Mouse (Mus musculus) T-helper 1 cell (primary cell): ENCODE results near the gene Nup62.

Source experiments
- in situ Hi-C: fragments of 300-600 bp; cut with MboI, MseI; formaldehyde crosslinking; loops from one replicate; pipeline ENCODE4 v1.15.1; 2025; ENCODE audit warnings: high pct_unique_total_duplicates

Nup62 gene

DNA sequence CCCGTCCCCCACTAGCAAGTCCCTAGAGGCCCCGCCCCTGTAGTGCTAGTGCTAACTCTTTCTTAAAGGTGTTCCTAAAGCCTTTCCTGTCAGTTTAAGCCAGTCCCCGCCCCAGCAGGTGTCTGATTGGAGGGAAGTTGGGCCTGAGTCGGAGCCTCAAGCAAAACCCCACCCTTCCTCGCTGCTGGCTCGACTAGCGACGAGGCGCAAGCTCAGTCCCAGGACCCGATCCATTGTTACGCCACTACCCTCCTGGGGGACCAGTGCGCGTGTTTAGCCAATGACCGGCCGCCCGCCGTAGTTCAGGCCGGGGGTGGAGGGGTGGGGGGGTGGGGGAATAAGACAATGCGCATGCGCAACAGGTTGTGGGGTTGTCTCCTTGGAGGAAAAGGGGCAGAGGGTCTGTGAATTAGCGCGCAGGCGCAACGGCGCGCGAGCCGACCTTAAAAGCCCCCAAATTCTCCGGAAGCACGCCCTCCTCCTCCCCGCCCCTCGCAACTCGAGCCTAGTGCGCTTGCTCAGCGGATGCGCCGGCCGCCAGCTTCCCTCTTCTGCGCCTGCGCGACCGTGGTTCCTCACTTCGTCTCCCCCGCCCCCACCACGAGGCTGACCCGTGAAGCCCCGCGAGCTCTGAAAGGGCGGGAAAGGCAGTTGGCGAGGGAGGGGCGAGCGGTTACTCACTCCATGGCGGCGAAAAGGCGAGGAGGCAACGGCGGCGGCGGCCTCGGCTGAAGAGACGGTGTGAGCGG, at the start of gene Nup62, which contains the start of gene Il4i1:
Gene Nup62, plus strand, starts transcription at position 368 of the 749 bp plus-strand sequence.
Gene Il4i1, plus strand, starts transcription at position 667 of the 749 bp plus-strand sequence.
- in situ Hi-C loops = no loop called here

DNA sequence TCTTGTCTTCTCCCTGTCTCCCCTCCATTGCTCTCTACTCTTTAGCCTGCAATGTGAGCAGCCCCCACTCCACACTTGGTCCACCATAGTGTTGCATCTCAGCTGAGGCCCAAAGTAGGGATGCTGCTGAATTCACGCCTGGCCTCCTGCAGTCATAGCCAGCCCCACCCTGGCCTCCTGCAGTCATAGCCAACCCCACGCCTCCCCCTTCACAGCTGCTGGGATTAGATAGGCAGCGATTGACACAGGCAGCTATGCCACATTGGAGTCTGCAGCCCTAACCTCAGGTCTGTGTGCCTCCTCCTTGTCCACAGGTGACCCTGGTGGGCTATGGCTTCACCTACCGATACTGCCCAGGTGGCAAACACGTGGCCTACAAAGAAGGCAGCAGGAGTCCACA, 47.8 kb upstream of the Nup62 start:
- in situ Hi-C loops = loop anchor here (5.0 kb wide), 1 partner anchor 39 kb away; no protein-coding TSS in a partner anchor

DNA sequence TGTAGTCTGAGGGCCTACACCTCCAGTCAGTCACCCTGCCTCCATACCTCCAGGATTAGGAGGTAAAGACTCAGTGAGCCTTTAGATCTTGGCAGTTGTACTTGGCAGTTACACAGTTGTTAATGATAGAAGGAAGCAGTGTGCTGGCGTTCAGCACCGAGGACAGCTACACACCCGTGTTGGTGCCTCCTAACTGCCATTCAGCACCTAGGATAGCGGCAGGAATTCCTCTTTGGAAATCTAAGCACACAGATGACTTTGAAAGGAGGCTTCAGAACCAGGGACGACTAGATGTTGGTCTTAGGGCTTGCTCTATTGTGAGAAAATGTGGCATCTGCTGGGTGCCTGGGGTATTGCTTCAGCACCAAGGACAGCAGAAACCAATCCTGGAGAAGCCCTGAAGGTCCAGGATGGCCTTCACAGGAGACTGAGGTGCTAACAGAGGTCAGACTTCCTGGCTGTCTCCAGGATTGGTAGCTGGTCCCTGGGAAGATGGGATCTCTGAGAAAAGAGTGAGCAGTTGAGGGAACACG, 45.8 kb upstream of the Nup62 start:
- in situ Hi-C loops = no loop called here

DNA sequence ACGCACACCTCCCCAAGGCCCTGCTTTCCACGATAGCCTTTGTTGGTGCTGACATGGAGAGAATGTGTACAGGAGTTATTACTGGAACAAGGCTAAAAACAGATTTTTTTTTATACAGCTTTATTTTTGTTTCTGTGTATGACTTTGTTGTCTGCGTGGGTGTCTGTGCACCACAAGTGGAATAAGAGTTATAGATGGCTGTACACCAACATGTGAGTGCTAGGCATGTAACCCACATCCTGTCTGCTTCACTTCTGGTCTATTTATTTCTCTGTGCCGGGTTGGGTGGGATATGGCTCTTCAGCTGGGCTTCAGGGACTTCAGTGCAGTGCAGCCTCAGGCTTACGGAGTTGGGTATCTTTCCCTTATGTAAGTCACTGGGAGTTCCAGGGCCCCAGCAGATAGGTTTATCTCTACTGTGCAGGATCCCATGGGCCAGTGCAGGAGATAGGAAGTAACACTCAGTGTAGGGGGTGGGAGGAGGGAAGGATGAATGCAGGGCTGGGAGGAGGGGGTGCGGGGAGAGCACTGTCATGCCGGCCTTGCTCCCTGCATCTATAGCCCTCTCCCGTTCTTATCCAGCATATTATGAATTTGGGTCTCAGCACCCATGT, 43.2 kb upstream of the Nup62 start:
- in situ Hi-C loops = no loop called here

DNA sequence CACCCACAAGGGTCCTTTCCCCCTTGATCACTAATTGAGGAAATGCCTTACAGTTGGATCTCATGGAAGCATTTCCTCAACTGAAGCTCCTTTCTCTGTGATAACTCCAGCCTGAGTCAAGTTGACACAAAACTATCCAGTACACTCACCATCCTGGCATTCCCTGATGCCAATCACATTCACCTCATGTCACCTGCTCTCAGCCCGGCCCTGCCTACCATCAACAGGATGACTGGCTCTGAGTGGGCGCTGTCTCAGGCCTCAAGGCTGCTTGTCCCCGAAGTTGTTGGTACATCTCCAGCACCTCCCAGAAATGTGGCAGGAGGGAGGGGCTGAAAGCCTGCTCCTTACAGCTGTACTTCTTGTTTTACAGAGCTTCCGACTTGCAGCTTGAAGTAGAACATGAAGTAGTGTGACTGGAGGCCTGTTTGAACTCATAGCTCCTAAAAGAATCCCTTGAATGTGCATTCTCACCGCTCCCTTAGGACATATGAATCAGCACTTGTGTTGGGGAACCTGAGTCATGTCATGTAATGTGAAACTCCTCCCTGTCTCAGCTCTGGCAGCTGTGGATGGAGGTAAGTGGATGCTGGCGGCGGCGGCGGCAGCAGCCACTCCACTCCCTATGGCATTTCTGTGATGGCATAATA, 38.9 kb upstream of the Nup62 start:
- in situ Hi-C loops = loop anchor here (25.0 kb wide), 1 partner anchor 1835 kb away; no protein-coding TSS in a partner anchor

DNA sequence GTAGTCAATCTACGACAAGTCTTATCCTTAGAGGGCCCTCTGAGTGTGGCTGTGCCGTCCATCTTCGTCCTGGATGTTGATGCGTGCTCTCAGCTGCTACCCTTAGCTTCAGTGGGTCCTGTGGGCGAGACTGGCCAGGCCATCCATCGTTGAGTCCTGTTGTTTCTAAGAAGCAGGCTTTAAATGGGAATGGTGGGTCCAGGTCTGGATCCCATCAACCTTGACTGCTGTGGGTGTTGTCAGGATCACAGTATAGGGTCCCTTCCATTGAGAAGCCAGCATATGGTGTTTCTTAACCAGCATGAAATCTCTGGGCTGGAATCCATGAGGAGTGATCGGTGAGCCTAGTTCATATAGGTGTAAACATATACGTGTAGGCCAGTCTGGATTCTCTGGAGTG, 35.8 kb upstream of the Nup62 start:
- in situ Hi-C loops = loop anchor here (25.0 kb wide), 1 partner anchor 1832 kb away; no protein-coding TSS in a partner anchor

DNA sequence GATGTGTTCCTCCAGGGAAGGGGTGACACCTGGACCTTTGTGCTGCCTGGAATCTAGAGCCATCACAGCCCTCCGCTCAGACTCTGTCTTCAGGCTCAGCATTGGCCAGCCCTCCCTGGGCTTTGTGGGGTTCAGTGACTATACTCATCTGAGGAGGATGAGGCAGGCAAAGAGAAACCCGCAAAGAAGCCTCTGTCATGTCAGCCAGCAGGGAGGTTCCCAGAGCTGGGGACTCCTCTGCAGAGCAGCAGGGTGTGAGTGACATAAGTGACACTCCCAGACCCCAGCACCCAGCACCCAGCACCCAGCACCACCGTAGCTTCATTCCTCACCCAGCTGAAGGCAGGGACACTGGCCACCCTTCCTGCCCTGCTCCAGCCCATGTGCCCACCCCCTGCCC, 26.4 kb upstream of the Nup62 start:
- in situ Hi-C loops = loop anchor here (25.0 kb wide), 1 partner anchor 1823 kb away; no protein-coding TSS in a partner anchor

DNA sequence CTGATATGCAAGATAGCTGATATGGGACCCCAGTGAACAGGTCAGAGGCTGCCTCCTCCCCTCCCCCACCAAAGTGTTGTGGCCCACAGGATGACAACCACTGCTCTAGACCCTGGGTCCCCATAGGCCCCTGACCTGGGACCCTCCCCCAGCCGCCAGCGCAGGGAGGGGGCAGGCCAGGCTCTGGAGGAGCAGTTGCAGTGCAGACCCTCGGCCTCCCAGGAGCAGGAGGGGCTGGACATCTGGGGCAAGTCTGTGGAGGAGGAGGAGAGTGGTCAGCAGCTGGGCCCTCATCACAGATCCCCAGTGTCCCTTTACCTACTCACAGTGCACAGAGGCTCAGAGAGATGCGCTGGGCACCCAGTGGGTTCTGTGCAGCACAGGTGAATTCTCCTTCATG, 25.8 kb upstream of the Nup62 start:
- in situ Hi-C loops = loop anchor here (5.0 to 25.0 kb wide), 3 partner anchors 685 to 1822 kb away; partner anchors contain the start of gene Klk1b21

DNA sequence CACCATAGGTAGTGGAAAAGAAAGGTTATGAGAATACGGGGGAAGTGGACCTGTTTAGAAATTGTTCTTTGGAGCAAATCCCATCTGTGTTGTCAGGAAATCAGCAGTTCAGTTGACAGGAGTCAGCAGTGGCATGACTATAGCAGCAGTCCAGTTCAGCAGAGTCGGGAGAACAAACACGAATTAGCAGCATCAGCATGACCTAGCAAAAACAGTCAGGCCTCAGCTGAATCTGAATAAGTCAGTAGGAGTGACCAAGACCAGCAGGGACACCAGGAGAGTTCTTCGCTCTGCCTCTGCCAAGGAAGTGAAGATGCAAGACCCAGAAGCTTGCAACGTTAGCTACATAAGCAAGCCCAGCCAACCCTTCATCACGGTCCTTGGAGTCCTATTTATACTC, 23.1 kb upstream of the Nup62 start:
- in situ Hi-C loops = loop anchor here (5.0 to 25.0 kb wide), 3 partner anchors 688 to 1820 kb away; partner anchors contain the start of gene Klk1b21

DNA sequence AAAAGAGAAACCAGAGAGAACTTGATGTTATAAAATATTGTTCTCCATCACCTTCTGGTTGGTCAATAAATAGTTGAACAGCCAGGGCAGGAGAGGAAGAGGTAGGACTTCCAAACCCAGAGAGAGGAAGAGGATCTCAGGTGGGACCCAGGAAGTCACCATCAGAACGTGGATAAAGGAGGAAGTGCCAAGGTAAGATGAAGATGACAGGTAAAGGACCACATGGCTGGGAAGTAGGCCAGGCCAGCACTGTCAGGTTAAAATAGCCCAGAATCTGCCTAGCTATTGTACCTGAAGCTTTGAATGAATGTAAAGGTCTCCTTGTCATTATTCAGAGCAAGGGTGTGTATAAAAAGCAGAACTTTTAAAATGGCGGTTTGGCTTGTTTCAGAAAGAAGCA, 7.0 kb upstream of the Nup62 start:
- in situ Hi-C loops = loop anchor here (5.0 kb wide), 1 partner anchor 42 kb away; no protein-coding TSS in a partner anchor

DNA sequence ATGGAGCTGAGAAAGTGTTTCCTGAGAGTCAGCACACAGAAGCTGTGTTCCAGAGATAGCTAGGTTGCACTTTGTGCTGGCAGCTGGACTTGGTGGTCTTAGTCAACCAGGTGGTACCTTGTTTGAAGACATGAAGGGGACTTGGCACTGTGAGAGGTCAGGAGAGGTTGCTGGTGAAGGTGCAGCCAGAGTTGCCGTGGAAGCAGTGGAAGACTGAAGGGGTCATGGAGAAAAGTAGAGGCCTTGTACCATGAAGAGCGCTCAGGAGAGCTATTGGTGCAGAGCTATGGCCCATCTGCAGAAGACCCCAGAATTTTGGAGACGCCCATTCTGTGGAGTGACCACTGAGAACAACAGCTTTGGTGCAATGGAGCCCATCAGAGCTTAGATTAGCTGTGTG, 6.4 kb upstream of the Nup62 start:
- in situ Hi-C loops = loop anchor here (5.0 kb wide), 1 partner anchor 42 kb away; no protein-coding TSS in a partner anchor

DNA sequence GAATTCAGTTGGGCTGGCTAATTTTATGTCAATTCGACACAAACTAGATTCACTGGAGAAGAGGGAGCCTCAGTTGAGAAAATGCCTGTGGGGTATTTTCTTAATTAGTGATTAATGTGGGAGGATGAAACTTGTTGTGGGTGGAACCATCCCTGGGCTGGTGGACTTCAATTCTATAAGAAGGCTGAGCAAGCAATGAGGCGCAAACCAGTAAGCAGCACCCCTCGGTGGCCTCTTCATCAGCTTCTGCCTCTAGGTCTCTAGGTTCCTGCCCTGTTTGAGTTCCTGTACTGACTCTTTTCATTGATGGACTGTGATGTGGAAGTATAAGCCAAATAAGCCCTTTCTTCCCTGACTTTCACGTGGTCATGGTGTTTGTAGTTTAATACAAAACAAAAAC, 5.5 kb upstream of the Nup62 start:
- in situ Hi-C loops = no loop called here

DNA sequence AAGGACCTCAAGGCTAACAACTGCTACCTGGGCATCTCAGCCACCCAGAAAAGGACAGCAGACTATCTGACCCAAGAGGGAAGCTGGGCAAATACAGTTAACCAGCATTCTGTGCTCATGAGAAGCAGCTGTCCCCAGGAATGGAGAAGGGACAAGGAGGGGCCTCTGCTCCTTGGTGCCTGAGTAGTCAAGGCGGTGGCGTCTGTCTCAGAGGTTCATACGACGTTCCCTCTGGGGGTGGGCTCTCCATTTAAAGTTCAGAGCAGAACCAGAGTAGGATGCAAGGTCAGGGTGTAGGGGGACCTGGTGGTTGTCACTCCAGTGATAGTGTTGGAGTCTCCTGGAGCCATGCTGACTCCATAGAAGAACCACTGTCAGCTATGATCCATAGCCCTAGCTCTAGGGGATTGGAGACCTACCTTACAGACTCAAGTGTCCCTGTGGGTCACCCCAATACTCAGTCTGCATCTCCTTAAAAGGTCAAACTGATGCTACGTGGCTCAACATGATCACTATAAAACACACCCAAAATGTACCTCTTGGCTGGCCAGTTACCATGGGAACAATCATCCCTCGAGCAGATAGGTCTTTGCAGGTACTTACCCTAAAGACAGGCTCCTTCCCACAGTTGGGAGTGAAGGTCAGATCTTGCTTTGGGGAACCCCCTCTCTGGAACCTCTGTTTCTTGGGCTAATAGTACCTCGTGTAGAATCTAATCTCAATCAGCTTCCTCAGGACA, 4.9 kb upstream of the Nup62 start:
- in situ Hi-C loops = no loop called here

DNA sequence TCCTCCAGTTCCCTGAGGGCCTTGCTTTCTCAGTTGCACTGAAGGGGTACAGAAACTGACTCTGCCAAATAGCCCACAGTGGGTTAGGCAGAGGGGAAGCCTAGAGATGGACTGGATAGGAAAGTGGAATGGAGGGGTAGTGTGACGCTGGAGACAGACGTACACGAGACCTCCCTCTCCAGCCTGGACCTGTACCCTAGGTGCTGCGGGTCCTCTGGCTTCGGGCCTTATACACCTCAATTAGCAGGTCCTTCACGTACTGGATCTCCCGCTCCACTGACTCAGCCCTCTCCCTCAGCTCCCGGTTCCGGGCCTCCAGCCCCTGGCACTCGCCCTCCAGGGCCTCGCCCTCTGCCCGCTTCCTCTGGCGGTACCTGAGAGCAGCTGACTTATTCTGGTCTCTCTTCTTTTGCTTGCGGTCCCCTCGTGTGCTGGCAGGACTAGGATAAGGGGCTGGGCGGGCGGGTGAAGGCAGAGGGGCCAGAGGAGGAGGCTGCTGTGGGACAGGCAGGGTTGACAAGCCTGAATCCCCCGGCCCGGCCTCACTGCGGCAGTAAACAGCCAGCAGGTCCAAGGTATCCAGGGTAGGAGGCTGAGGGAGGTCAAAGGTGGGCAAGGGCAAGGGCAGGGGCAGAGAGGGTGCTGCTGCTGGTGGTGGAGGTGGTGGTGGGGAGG, 3.1 kb upstream of the Nup62 start:
- in situ Hi-C loops = no loop called here

DNA sequence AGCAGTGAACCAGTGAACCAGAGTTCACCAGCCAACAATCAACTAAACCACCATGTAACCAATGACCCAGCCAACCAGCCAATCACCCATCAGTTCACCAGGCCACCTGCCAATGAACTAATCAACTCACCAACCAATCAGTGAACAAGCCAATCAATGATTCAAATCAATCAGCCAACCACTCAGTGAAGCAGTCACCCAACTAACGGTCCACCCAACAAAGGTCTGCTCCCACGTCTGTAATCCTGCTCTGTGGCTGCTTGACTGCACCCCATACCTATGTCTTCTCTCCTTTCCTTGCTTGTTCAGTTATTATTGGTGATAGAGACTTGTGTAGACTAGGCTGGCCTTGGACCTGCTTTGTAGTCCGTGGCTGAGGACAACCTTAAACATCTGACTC, 1.9 kb upstream of the Nup62 start:
- in situ Hi-C loops = no loop called here

DNA sequence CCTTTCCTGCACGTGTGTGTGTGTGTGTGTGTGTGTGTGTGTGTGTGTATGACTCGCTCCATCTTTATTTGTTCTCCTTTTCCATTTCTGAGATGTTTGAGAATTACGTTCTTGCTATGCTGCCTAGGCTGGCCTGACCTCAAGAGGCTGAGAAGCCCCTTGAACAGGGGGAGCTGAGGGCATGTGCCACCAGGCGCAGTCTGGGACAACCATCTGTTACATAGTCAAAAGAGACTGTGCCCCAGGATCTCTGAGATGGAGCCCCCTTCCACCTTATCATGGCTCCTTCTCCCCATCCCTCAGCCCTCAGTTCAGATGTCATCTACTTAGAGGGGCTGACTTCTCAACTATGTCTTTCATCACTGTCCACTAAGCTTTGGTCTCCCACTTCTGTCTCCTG, 1.5 kb upstream of the Nup62 start:
- in situ Hi-C loops = no loop called here

DNA sequence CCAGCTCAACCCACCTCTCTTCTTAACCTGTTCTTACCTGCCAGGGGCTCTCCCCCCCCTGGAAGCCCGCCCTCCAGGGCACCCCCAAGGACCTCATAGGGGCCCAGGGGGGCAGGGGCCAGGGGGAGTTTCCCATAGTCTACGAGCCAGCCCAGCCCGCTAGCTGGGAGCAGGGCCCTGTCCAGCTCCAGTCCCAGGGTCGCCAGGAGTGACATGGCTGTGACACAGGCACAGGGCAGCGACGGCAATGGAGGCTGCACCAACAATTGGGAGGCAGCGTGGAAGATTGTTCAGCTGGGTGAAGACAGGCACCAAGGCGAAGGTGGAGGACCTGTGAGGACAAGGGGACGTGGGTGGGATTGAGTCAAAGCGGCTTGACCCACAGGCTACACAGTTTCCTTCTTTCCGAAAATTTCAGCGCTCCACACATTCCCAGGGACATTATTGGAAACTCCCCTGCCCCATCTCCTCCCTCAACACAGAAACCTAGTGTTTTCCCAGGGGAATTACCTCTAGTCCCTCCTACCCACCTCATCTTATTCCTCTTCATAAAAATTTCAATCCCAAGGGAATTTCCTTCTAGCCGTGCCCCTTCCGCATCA, 835 bp upstream of the Nup62 start:
- in situ Hi-C loops = no loop called here

DNA sequence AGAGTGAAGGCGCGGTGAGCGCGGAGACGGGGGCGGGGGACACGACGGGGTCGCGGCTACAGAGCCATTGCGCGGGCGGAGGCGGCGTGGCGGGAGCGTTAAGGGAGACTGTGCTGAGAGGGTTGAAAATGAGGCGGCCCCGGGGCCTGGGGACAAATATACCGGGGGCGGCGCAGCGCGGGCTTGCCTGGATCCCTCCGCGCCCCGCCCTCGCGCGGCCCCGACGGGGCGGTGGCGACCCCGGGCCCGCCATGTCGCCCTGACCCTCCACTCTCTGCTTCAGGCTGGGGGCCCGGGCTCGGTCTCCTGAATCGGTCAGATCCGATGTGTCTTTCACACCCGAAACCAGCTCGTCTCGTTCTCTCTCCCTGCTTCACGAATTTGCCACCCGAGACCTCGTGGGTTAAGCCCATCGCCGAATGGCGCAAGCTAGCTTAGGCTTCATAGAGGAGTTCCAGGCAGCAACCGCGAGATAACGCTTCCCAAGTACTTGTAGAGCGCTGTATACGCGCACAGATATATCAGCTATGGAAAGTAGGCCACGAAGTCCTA, 658 bp downstream of the Nup62 start, which contains the start of gene Atf5:
Gene Atf5, minus strand, starts transcription at position 189 of the 552 bp plus-strand sequence.
- in situ Hi-C loops = no loop called here

DNA sequence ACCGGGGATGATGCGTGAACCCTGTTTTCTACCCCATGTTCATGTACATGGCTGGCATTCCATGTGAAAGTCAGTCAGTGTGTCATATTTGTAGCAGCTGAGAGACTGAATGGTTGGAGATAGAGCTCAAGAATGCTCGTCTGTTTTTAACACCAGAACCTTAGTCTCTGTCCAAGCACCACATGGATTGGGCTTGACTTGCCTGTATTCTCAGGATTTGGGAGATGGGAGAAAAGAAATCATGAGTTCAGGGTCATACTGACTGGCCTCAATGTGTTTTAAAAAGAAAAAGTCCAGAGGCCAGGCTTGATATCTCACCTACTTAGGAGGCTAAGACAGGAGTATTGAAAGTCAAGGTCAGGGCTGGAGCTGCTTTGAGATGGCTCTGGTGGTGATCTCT, 1.6 kb downstream of the Nup62 start:
- in situ Hi-C loops = no loop called here

DNA sequence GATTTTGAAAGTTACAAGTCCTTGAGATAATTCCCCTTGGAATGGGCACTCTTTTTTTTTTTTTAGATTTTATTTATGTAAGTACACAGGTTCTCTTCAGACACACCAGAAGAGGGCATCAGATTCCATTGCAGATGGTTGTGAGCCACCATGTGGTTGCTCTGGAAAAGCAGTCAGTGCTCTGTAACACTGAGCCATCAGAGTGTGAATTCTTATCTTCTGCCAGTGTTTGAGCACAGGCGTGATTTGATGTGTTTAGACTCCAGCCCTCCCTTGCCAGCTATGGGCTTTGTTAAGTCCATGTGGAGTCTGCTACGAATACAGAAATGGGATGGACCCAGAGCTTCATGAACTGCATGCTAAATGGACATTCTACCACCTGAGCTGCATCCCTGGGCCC, 2.3 kb downstream of the Nup62 start:
- in situ Hi-C loops = no loop called here
